Mouse (Mus musculus) thymus, postnatal 14 days (tissue): Measurements from ENCODE around the gene Gm20388.
"Not testable (repeated sequence)": the region's sequence is repeated elsewhere in the genome, so short reads cannot be mapped to it uniquely, and the experiment has no call there.

Source experiments
- DNase-seq: peaks from one replicate; pipeline ENCODE4 v3.0.0; 2021

Gm20388 gene

GRCm38 (mm10) chr8:123793900-123794299 lies 3883.3 kb downstream of the Gm20388 start:
- no peak for DNase-seq

GRCm38 (mm10) chr8:123794766-123795165 lies 3884.1 kb downstream of the Gm20388 start:
- DNase-seq: no peak

DNA sequence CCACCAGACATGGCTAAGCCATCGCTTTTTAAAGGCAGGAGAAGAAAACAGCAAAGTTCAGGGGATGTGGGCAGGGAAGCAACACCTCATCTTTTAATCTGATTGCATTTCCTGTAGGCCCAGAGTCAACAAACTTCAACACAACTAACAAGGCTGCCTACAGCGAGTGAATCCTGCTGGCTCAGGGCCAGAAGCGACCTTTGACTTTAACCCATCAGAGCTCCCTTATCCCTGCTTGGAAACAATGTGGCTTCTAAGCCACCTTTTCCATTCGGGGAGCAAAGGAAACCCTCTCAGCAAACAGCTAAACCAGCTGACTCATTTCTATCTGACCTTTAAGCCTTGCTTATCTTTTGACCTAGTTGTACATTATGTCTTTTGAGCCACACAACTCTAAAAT lies 3886.1 kb downstream of the Gm20388 start:
- no peak for DNase-seq

GRCm38 (mm10) chr8:123797928-123798327 lies 3887.3 kb downstream of the Gm20388 start:
- DNase-seq: no peak

- no peak for DNase-seq
Observed at GRCm38 (mm10) chr8:123799434-123799833, 3888.8 kb downstream of the Gm20388 start.

GRCm38 (mm10) chr8:123799885-123800284 lies 3889.2 kb downstream of the Gm20388 start:
- no peak for DNase-seq

GRCm38 (mm10) chr8:123800867-123801266 lies 3890.2 kb downstream of the Gm20388 start:
- DNase-seq: no peak

DNA sequence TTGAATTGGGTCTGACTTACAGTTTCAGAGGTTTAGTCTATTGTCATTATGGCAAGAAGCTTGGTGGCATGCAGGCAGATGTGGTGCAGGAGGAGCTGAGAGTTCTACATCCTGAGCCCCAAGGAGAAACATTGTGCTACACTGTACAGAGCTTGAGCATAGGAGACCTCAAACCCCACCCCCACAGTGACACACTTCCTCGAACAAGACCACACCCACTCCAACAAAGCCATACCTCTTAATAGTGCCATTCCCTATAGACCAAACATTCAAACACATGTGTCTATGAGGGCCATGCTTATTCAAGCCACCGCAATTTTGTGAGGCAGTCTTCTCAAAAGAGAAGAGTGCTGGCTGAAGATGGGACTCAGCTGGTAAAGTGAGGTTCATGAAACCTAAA lies 3890.9 kb downstream of the Gm20388 start:
- DNase-seq: no peak

GRCm38 (mm10) chr8:123803639-123804038 lies 3893.0 kb downstream of the Gm20388 start:
- DNase-seq: no peak

DNA sequence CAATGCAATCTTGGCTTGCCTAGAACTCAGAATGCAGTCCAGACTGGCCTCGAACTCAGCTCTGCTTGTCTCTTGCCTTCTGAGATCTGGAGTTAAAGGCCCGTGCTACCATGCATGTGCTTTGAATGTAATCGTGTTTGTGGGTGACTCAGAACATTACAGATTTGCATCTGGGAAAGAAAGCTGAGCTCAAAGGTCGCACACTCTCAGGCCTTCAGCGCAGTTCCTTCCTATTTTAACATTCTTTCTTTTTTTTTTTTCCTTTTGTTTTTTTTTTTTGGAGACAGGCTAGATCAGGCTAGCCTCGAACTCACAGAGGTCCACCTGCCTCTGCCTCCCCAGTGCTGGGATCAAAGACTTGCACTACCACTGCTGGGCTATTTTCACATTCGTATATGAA lies 3893.9 kb downstream of the Gm20388 start:
- no peak for DNase-seq

DNA sequence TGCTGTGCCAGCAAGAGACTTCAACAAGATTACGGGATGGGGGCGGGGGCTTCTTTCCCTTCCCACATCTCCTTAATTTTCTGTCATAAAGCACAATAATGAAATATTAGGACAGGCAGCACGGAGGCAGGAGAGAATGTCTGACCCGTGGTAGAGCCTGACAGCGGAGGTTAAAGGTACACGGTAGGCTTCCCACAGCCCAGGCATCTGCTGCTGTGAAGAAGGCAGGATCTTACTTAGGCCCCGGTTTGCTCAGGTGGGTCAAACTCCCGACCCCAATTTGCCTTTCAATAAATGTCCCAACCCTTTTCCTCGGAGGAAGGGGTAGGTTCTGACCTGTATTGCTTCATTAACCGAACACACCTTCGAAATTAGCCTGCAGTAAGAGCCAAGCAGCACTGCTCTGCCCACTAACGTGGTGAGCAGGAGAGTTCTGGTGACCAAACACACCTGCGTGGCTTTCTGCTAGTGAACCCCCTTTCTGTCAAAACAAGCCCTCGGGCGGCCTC lies 3894.6 kb downstream of the Gm20388 start:
- no peak for DNase-seq

DNA sequence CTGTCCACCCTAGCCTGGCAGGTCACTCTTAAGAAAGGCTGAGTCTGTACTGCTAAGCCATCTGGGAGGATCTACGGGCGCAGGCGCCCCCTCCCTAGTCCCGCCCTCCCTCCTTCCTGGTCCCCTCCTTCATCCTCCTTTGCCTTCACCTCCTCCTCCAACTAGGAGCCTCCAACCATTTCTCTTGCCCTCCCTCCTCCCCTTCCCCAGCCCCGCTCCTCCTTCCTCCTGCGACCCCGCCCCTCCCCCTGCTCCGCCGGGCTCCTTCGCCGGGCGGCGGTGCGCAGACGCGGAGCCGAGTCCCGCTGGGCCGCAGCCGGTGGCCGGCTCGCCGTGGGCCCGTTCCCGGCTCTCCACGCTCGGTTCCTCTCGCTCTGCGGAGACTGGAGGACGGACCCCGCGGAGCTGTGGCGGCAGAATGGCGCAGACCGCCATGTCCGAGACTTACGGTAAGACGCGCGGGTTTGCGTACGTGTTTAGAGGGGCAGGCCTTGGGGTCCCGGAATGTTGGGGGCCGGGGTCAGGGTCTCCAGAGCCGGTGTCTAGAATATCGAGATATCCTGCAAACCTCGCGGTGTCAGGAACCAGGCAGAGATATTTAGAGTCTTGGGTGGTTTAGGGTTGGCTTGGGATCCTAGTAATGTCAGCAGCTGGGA lies 3895.2 kb downstream of the Gm20388 start, which contains the start of gene Rab4a:
Rab4a (plus strand) TSS at position 268 of the 656 bp plus-strand sequence.
- peak; percentile 79 for DNase-seq

DNA sequence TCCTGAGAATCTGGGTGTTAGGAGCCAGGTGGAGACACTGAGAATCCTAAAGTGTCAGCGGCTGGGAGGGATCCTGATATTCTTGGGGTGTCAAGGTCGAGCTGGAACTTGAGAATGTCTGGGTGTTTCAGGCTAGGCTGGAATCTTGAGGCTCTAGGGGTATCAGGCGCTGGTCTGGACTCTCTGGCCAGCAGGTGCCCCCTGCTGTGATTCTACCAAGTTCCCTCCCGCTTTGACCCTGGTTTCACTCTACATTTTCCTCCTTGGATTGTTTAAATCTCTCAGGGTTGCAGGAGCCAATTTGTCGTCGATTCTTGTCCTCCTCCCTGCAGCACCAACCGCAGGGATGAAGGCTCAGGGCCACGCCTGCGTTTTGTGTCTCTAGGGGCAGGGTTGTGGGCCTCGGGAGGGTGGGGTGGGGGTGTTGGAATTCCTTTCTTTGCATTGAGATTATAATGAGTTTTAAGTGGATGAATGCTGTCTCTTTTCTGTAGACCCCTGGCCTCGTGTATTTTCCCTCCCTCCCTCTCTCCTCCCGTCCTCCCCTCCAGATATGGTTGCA lies 3895.8 kb downstream of the Gm20388 start:
- DNase-seq: no peak

- no peak for DNase-seq
Observed at GRCm38 (mm10) chr8:123807024-123807431, 3896.4 kb downstream of the Gm20388 start.

DNA sequence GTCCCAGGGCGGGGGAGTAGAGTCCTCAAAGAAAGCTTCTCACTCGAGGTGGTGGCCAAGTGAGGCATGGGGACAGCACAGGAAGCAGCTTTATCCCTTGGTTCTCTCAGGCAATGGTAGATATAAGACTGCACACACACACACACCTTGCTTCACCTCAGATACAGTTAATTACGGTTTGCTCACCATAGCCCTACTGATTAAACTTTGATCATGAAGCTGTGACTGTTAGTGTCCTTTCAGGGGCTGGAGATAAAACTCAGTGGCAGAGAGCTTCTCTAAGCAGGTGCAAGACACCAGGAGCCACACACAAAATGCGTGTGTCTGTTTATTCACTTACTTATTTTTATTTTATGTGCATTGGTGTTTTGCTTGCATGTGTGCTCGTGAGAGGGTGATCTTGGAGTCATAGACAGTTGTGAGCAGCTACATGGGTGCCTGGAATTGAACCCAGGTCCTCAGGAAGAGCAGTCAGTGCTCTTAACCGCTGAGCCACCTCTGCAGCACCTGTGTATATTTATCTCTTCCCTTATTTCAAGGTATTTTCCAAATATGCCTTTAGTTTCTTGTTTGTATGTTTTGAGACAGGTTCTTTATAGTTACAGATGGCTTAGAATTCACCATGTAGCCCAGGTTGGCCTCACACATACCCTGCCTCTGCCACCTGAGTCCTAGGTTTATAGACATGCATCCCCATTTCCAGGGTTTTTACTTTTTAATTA lies 3897.4 kb downstream of the Gm20388 start:
- DNase-seq: no peak

- no peak for DNase-seq
Observed at GRCm38 (mm10) chr8:123808671-123809070, 3898.0 kb downstream of the Gm20388 start.

DNA sequence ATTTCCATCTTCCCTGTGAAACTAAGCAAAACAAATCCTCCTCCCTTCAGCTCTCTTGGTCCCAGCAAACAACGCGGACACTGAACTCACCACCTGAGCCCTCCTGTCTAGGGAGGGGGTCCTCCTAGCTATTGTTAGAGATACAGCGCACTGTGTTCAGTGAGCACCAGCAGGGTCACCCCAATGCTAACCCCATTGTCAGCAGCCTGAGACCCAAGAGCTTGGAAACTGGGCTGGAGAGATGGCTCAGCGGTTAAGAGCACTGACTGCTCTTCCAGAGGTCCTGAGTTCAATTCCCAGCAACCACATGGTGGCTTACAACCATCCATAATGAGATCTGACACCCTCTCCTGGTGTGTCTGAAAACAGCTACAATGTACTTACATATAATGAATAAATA lies 3898.7 kb downstream of the Gm20388 start:
- DNase-seq: not testable (repeated sequence)

DNA sequence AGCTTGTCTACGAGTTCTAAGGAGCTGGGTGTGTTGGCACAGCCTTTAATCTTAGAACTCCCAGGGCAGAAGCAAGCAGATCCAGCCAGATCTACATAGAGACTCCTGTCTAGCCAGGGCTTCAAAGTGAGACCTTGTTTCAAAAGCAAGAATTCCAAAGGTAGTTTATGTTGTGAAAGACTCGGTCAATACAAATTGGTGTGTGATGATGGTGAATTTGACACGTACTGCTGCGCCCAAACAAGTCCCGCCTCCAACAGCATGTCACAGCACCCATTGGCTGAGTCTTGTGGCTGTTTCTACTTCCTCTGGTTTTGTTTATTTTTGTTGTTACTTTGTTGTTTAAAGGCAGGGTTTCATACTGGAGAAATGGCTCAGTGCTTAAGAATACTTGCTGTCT lies 3901.6 kb downstream of the Gm20388 start:
- DNase-seq: no peak

- DNase-seq: no peak
Observed at GRCm38 (mm10) chr8:123813173-123813891, 3902.7 kb downstream of the Gm20388 start.

- no peak for DNase-seq
Observed at GRCm38 (mm10) chr8:123813892-123814266, 3903.2 kb downstream of the Gm20388 start.

DNA sequence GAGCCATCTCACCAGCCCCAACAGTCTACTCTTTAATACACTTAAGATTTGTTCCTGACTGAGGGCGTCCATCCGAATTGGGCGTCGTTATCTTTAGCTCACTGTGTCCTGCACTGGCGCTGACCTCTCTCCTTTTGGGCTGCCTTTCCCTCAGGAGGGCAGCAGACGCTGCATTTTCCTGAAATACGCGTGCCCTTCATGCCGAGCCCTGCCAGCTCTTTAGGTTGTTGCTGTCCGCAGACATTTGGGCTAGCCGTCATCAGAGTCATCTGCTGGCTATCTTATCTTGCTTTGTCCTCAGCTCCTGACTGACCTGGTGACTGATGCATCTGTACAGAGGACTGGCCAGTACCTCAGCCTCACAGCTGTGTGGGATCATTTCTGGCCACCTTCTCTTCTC lies 3904.7 kb downstream of the Gm20388 start:
- DNase-seq: no peak

- no peak for DNase-seq
Observed at GRCm38 (mm10) chr8:123816939-123817338, 3906.3 kb downstream of the Gm20388 start.

DNA sequence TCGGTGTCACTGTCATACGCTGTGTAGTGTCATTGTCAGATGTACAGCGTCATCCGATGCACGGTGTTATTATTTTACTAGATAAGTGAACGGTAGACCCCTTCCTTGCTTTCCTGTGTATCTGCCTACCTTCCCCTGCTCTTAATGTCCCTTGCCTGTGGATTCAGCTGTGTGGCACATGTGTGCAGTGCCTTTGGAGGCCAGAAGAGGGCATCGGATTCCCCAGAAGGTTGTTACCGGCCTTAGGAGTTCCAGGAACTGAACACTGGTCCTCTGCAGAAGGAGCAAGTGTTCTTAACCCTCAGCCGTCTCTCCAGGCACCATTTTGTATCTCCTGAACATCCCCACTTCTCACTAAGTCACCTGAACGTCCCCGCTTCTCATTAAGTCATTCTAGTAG lies 3907.1 kb downstream of the Gm20388 start:
- no peak for DNase-seq
